Mouse (Mus musculus) lung, postnatal 0 days (tissue): ENCODE measurements at regions not wholly inside any gene's neighbourhood (a gene's known extent, or its start where the extent isn't known, plus 50 kb on each side); places are given as distances from the start of the nearest gene placed in this dataset.

Experiments used
- CTCF ChIP-seq: IDR thresholded peaks from 2 replicates; pipeline ENCODE4 v1.5.1; 2016; ENCODE audit warnings: antibody characterized with exemption, mild to moderate bottlenecking
- EP300 ChIP-seq: IDR thresholded peaks from 2 replicates; pipeline ENCODE4 v1.6.1; 2016; ENCODE audit warnings: antibody characterized with exemption, mild to moderate bottlenecking, control low read depth

- TF ChIP-seq CTCF (no peak), EP300 (no peak)
These were observed 84.2 kb downstream of the Cartpt start for GRCm38 (mm10) chr13:99816666-99817065.
